Mouse (Mus musculus) brain, embryonic 14.5 days (tissue): ENCODE results near the gene Nt5c3.

Experiments
- CTCF ChIP-seq: fragments of 200-500 bp; IDR thresholded peaks from 2 replicates; pipeline ENCODE4 v1.5.1; 2012; ENCODE audit warnings: inconsistent platforms, mild to moderate bottlenecking, moderate library complexity, borderline replicate concordance; ENCODE audit not compliant: insufficient read depth, insufficient read length; ENCODE audit errors: extremely low read depth
- POLR2A ChIP-seq: fragments of 200-500 bp; IDR thresholded peaks from 2 replicates; pipeline ENCODE4 v1.6.1; 2012; ENCODE audit warnings: mild to moderate bottlenecking, inconsistent platforms, borderline replicate concordance; ENCODE audit not compliant: poor library complexity, insufficient read depth, insufficient read length, severe bottlenecking; ENCODE audit errors: extremely low read depth

GRCm38 (mm10) chr6:56956436-56956835 is 32.7 kb upstream of the Nt5c3 start:
- TF ChIP-seq CTCF (no peak), POLR2A (no peak)
